17 mouse cellular contexts compared by ENCODE assay signal in genomic region chr4:151535916-151536450, GRCm38 (mm10).
A peak's percentile ranks its signal among the peaks of the same experiment; 100 is the strongest.
DNase-seq lines count a peak whose midpoint lies in the region; ATAC-seq and TF ChIP-seq lines count a peak whose summit lies in the region.
"Had no signal": no experiment of that assay in that cellular context is flagged by ENCODE, and none has a peak within 500 bp of the region (broad histone marks: within the 10 kb centered on the region; RNA-seq: fewer than 3 reads in every experiment).

No protein-coding gene starts in this region.

- no peak overlapping the region for H3K9ac ChIP-seq in kidney, postnatal 0 days (ENCODE audit: low read depth, low read length)
- H3K9ac ChIP-seq in embryonic facial prominence, embryonic 15.5 days = no peak overlapping the region
- H3K9ac ChIP-seq in midbrain, embryonic 14.5 days (replicated peaks; ENCODE audit: low read length) = no peak overlapping the region
- H3K9ac ChIP-seq: intestine, embryonic 15.5 days had no signal

- intact Hi-C loops in left cerebral cortex, postnatal 14 days (cut with DNase I) = no loop called here

- no peak overlapping the region for H3K4me2 ChIP-seq in kidney, postnatal 0 days (ENCODE audit: low read length)
- H3K4me2 ChIP-seq in embryonic facial prominence, embryonic 15.5 days (replicated peaks) = no peak overlapping the region
- H3K4me2 ChIP-seq in midbrain, embryonic 14.5 days (ENCODE audit: low read length) = no peak overlapping the region
- H3K4me2 ChIP-seq: intestine, embryonic 15.5 days had no signal

- no peak for TF ChIP-seq POLR2A in brain, embryonic 14.5 days (IDR thresholded peaks at IDR 0.05; ENCODE audit: borderline replicate concordance, extremely low read depth, insufficient read depth, insufficient read length, poor library complexity, severe bottlenecking)

- no peak overlapping the region for H3K4me3 ChIP-seq in kidney, postnatal 0 days (replicated peaks; ENCODE audit: low read depth, low read length)
- H3K4me3 ChIP-seq in embryonic facial prominence, embryonic 15.5 days (replicated peaks) = no peak overlapping the region
- no peak overlapping the region for H3K4me3 ChIP-seq in midbrain, embryonic 14.5 days (replicated peaks; ENCODE audit: low read depth, low read length)
- H3K4me3 ChIP-seq: intestine, embryonic 15.5 days had no signal

- DNase-seq in kidney, postnatal 0 days (ENCODE audit: low spot score) = peak; percentile 37
- no peak for DNase-seq in kidney, postnatal 14 days
- peak; percentile 79 for DNase-seq in brain, embryonic 14.5 days (ENCODE audit: low read depth)
- DNase-seq in midbrain, embryonic 14.5 days = peak; percentile 64
- DNase-seq in left cerebral cortex, postnatal 14 days (ENCODE audit: low spot score in 2 of 2) = no peak
- no peak for DNase-seq in gastrocnemius, adult 8-10 months (ENCODE audit: low spot score in 2 of 2)
- DNase-seq: adrenal gland, adult 2 months; cerebellum, postnatal 36 days; heart, adult 11 months; kidney, postnatal 36 days; liver; right cerebral cortex, postnatal 4 days; thymus, postnatal 14 days had no signal

- 33% methylated on average over 9 of the region's 9 CpGs for whole genome bisulfite sequencing in kidney, postnatal 0 days
- WGBS in embryonic facial prominence, embryonic 15.5 days = 30% methylated on average over 9 of the region's 9 CpGs
- 33% methylated on average over 9 of the region's 9 CpGs for WGBS in midbrain, embryonic 14.5 days

- no peaks in the 10 kb centered on the region for H3K4me1 ChIP-seq in kidney, postnatal 0 days (replicated peaks; ENCODE audit: insufficient read depth, low read length)
- H3K4me1 ChIP-seq in embryonic facial prominence, embryonic 15.5 days = peaks cover 32% of the 10 kb centered on the region
- peaks cover 32% of the 10 kb centered on the region for H3K4me1 ChIP-seq in midbrain, embryonic 14.5 days (ENCODE audit: control insufficient read depth, insufficient read depth, low read length)
- H3K4me1 ChIP-seq: intestine, embryonic 15.5 days had no signal

- H3K27me3 ChIP-seq in kidney, postnatal 0 days (ENCODE audit: insufficient read depth, low read length) = no peaks in the 10 kb centered on the region
- H3K27me3 ChIP-seq in embryonic facial prominence, embryonic 15.5 days = peaks cover 5% of the 10 kb centered on the region; the same call in 1 of the 2 replicates
- no peaks in the 10 kb centered on the region for H3K27me3 ChIP-seq in midbrain, embryonic 14.5 days (ENCODE audit: control insufficient read depth, insufficient read depth, low read length)
- H3K27me3 ChIP-seq: intestine, embryonic 15.5 days had no signal

- H3K27ac ChIP-seq in kidney, postnatal 0 days = no peak overlapping the region
- H3K27ac ChIP-seq in embryonic facial prominence, embryonic 15.5 days (replicated peaks) = 0 out of 2 replicates have a peak overlapping the region, but pooled peaks have one; percentile 7
- H3K27ac ChIP-seq in midbrain, embryonic 14.5 days (replicated peaks; ENCODE audit: low read depth, low read length) = 0 out of 2 replicates have a peak overlapping the region, but pooled peaks have one; percentile 14
- H3K27ac ChIP-seq: intestine, embryonic 15.5 days had no signal

- ATAC-seq in kidney, postnatal 0 days (replicated peaks; ENCODE audit: low FRiP score, low read depth) = no peak
- ATAC-seq in embryonic facial prominence, embryonic 15.5 days (ENCODE audit: insufficient number of reproducible peaks, low FRiP score, low TSS enrichment, low read depth) = no peak
- no peak for ATAC-seq in midbrain, embryonic 14.5 days (ENCODE audit: low FRiP score, low TSS enrichment)
- ATAC-seq: CD4-positive, CD25-positive, alpha-beta regulatory T cell, adult 4 months; intestine, embryonic 15.5 days; lung, postnatal 0 days had no signal

- no peaks in the 10 kb centered on the region for H3K9me3 ChIP-seq in kidney, postnatal 0 days (replicated peaks; ENCODE audit: low read length)
- no peaks in the 10 kb centered on the region for H3K9me3 ChIP-seq in embryonic facial prominence, embryonic 15.5 days (replicated peaks)
- H3K9me3 ChIP-seq in midbrain, embryonic 14.5 days (ENCODE audit: control insufficient read depth, low read length) = no peaks in the 10 kb centered on the region
- H3K9me3 ChIP-seq: intestine, embryonic 15.5 days had no signal

- no peak for TF ChIP-seq CTCF in kidney, postnatal 0 days (IDR thresholded peaks at IDR 0.05; ENCODE audit: low read depth)
- TF ChIP-seq CTCF in brain, embryonic 14.5 days (IDR thresholded peaks at IDR 0.05; ENCODE audit: borderline replicate concordance, extremely low read depth, insufficient read depth, insufficient read length) = no peak

- no peaks in the 10 kb centered on the region for H3K36me3 ChIP-seq in kidney, postnatal 0 days (ENCODE audit: insufficient read depth, low read length)
- no peaks in the 10 kb centered on the region for H3K36me3 ChIP-seq in embryonic facial prominence, embryonic 15.5 days
- H3K36me3 ChIP-seq in midbrain, embryonic 14.5 days (ENCODE audit: control insufficient read depth, insufficient read depth, low read length) = no peaks in the 10 kb centered on the region
- H3K36me3 ChIP-seq: intestine, embryonic 15.5 days had no signal

Comparison
In these comparisons a context has a peak if more than half of its experiments do, and no peak if none do; other contexts are left out.
1. DNase-seq: peak in kidney, postnatal 0 days (single experiment), brain, embryonic 14.5 days (single experiment) and midbrain, embryonic 14.5 days (single experiment); none in kidney, postnatal 14 days (single experiment), left cerebral cortex, postnatal 14 days (0 of 2) and gastrocnemius, adult 8-10 months (0 of 2).